Mouse (Mus musculus) MEL (cell line): ENCODE results near the gene Tex22. TPM values are rescaled to one million over a fixed set of nuclear protein-coding genes. Genes with fewer than 3 reads are reported as not detected.

Experiments
- DNase-seq: peaks from one replicate; pipeline ENCODE4 v3.0.0; 2011; ENCODE audit warnings: low read depth, low spot score
- H3K27ac ChIP-seq: 2 replicates; pipeline ENCODE4 v1.5.1; 2012; ENCODE audit warnings: low read depth, mild to moderate bottlenecking, control low read depth, low read length, moderate library complexity; ENCODE audit not compliant: control insufficient read depth
- H3K27me3 ChIP-seq, 2 experiments: fragments of 150-350 bp in 1 of 2; sonication (generic) in 1 of 2; 2 replicates each; pipeline ENCODE4 v1.6.1; 2012; ENCODE audit warnings: low read length in 2 of 2, mild to moderate bottlenecking in 2 of 2, improper control_type of control experiment in 1 of 2, moderate library complexity in 1 of 2; ENCODE audit not compliant: insufficient read depth in 2 of 2, control insufficient read depth in 1 of 2
- H3K36me3 ChIP-seq, 2 experiments: 2 replicates each; pipeline ENCODE4 v1.6.1; 2012 to 2014; ENCODE audit warnings: low read length in 2 of 2, improper control_type of control experiment in 1 of 2, inconsistent platforms in 1 of 2, mild to moderate bottlenecking in 1 of 2; ENCODE audit not compliant: insufficient read depth in 2 of 2, control insufficient read depth in 1 of 2
- H3K4me1 ChIP-seq, 2 experiments: fragments of 150-350 bp in 1 of 2; sonication (generic) in 1 of 2; 2 replicates each; pipeline ENCODE4 v1.6.1; 2012; ENCODE audit warnings: low read length in 2 of 2, improper control_type of control experiment in 1 of 2, mild to moderate bottlenecking in 1 of 2; ENCODE audit not compliant: insufficient read depth in 2 of 2, control insufficient read depth in 1 of 2
- H3K4me3 ChIP-seq, 2 experiments: fragments of 150-350 bp in 1 of 2; sonication (generic) in 1 of 2; 2 replicates each; pipeline ENCODE4 v1.5.1; 2012; ENCODE audit warnings: low read depth in 2 of 2, low read length in 2 of 2, mild to moderate bottlenecking in 2 of 2, moderate library complexity in 2 of 2, control low read depth in 1 of 2, improper control_type of control experiment in 1 of 2; ENCODE audit not compliant: control insufficient read depth in 1 of 2, insufficient read depth in 1 of 2
- H3K79me2 ChIP-seq: 2 replicates; pipeline ENCODE4 v1.6.1; 2012; ENCODE audit warnings: mild to moderate bottlenecking, low read length, moderate library complexity; ENCODE audit not compliant: control insufficient read depth, poor library complexity, insufficient read depth
- H3K9ac ChIP-seq: 2 replicates; pipeline ENCODE4 v1.6.1; 2012; ENCODE audit warnings: low read depth, mild to moderate bottlenecking, control low read depth, low read length, moderate library complexity; ENCODE audit not compliant: control insufficient read depth, poor library complexity, severe bottlenecking
- H3K9me3 ChIP-seq: fragments of 150-350 bp; sonication (generic); replicated peaks from 2 replicates; pipeline ENCODE4 v1.6.1; 2012; ENCODE audit warnings: mild to moderate bottlenecking, low read length, improper control_type of control experiment, moderate library complexity; ENCODE audit not compliant: insufficient read depth
- CHD1 ChIP-seq: IDR thresholded peaks from 2 replicates; pipeline ENCODE4 v1.6.1; 2012; ENCODE audit warnings: low read depth, mild to moderate bottlenecking, inconsistent platforms, low read length, improper control_type of control experiment
- CHD2 ChIP-seq: IDR thresholded peaks from 2 replicates; pipeline ENCODE4 v1.6.1; 2011; ENCODE audit warnings: low read length, improper control_type of control experiment
- CTCF ChIP-seq, 3 experiments: IDR thresholded peaks in 2 of 3; conservative IDR thresholded peaks in 1 of 3; 2 replicates each; pipeline ENCODE4 v1.5.1; 2011 to 2012; ENCODE audit warnings: low read length in 3 of 3, low read depth in 2 of 3, mild to moderate bottlenecking in 2 of 3, improper control_type of control experiment in 1 of 3, inconsistent platforms in 1 of 3, mixed read lengths in 1 of 3, moderate library complexity in 1 of 3; ENCODE audit not compliant: control insufficient read depth in 1 of 3, insufficient read depth in 1 of 3, poor library complexity in 1 of 3, severe bottlenecking in 1 of 3
- E2F4 ChIP-seq: IDR thresholded peaks from 2 replicates; pipeline ENCODE4 v1.6.1; 2011; ENCODE audit warnings: low read depth, low read length, improper control_type of control experiment, borderline replicate concordance
- ELF1 ChIP-seq: IDR thresholded peaks from 2 replicates; pipeline ENCODE4 v1.6.1; 2014; ENCODE audit warnings: low read depth, mild to moderate bottlenecking, inconsistent platforms, low read length, improper control_type of control experiment, moderate library complexity
- EP300 ChIP-seq, 2 experiments: IDR thresholded peaks; 2 replicates each; pipeline ENCODE4 v1.6.1; 2011; ENCODE audit warnings: improper control_type of control experiment in 2 of 2, low read length in 2 of 2, low read depth in 1 of 2, mild to moderate bottlenecking in 1 of 2
- ETS1 ChIP-seq: IDR thresholded peaks from 2 replicates; pipeline ENCODE4 v1.6.1; 2012; ENCODE audit warnings: low read depth, mild to moderate bottlenecking, inconsistent platforms, low read length, improper control_type of control experiment, moderate library complexity
- GATA1 ChIP-seq: IDR thresholded peaks from 2 replicates; pipeline ENCODE4 v1.6.1; 2011; ENCODE audit warnings: low read depth, low read length, improper control_type of control experiment
- JUND ChIP-seq: IDR thresholded peaks from 2 replicates; pipeline ENCODE4 v1.6.1; 2011; ENCODE audit warnings: low read depth, mild to moderate bottlenecking, improper control_type of control experiment, low read length
- KAT2A ChIP-seq: conservative IDR thresholded peaks from 2 replicates; pipeline ENCODE4 v1.6.1; 2012; ENCODE audit warnings: low read depth, low read length, improper control_type of control experiment, inconsistent platforms
- MAFK ChIP-seq: IDR thresholded peaks from 2 replicates; pipeline ENCODE4 v1.6.1; 2011; ENCODE audit warnings: low read depth, mild to moderate bottlenecking, low read length, improper control_type of control experiment, borderline replicate concordance
- MAX ChIP-seq: IDR thresholded peaks from 2 replicates; pipeline ENCODE4 v1.6.1; 2011; ENCODE audit warnings: low read length, improper control_type of control experiment
- MAZ ChIP-seq: IDR thresholded peaks from 2 replicates; pipeline ENCODE4 v1.6.1; 2012; ENCODE audit warnings: low read depth, mild to moderate bottlenecking, inconsistent platforms, low read length, improper control_type of control experiment
- MEF2A ChIP-seq: IDR thresholded peaks from 2 replicates; pipeline ENCODE4 v1.6.1; 2014; ENCODE audit warnings: low read depth, mild to moderate bottlenecking, inconsistent platforms, low read length, improper control_type of control experiment; ENCODE audit not compliant: poor library complexity, insufficient replicate concordance, severe bottlenecking; ENCODE audit errors: extremely low read depth
- MXI1 ChIP-seq: IDR thresholded peaks from 2 replicates; pipeline ENCODE4 v1.6.1; 2011; ENCODE audit warnings: mild to moderate bottlenecking, low read depth, low read length, improper control_type of control experiment
- MYB ChIP-seq: IDR thresholded peaks from 2 replicates; pipeline ENCODE4 v1.6.1; 2011; ENCODE audit warnings: mild to moderate bottlenecking, low read depth, low read length, improper control_type of control experiment
- MYC ChIP-seq: IDR thresholded peaks from 2 replicates; pipeline ENCODE4 v1.6.1; 2011; ENCODE audit warnings: low read depth, mild to moderate bottlenecking, low read length, improper control_type of control experiment, moderate library complexity
- NELFE ChIP-seq: IDR thresholded peaks from 2 replicates; pipeline ENCODE4 v1.6.1; 2011; ENCODE audit warnings: low read depth, low read length, improper control_type of control experiment
- POLR2A ChIP-seq, 2 experiments: IDR thresholded peaks; 2 replicates each; pipeline ENCODE4 v1.6.1; 2011 to 2012; ENCODE audit warnings: low read length in 2 of 2, mild to moderate bottlenecking in 2 of 2, control low read depth in 1 of 2, improper control_type of control experiment in 1 of 2, low read depth in 1 of 2, moderate library complexity in 1 of 2; ENCODE audit not compliant: control insufficient read depth in 1 of 2, insufficient read depth in 1 of 2, poor library complexity in 1 of 2
- POLR2AphosphoS5 ChIP-seq: IDR thresholded peaks from 2 replicates; pipeline ENCODE4 v1.6.1; 2012; ENCODE audit warnings: low read depth, borderline replicate concordance, mild to moderate bottlenecking, inconsistent platforms, low read length, moderate library complexity, mixed read lengths
- RCOR1 ChIP-seq: IDR thresholded peaks from 2 replicates; pipeline ENCODE4 v1.6.1; 2012; ENCODE audit warnings: low read depth, mild to moderate bottlenecking, inconsistent platforms, low read length, improper control_type of control experiment
- SIN3A ChIP-seq: IDR thresholded peaks from 2 replicates; pipeline ENCODE4 v1.6.1; 2012; ENCODE audit warnings: low read length, improper control_type of control experiment, inconsistent platforms
- TAL1 ChIP-seq: IDR thresholded peaks from 2 replicates; pipeline ENCODE4 v1.6.1; 2012; ENCODE audit warnings: mild to moderate bottlenecking, inconsistent platforms, low read length, moderate library complexity, mixed read lengths
- TBP ChIP-seq: IDR thresholded peaks from 2 replicates; pipeline ENCODE4 v1.8.0; 2011; ENCODE audit warnings: low read depth, low read length, improper control_type of control experiment
- USF1 ChIP-seq: IDR thresholded peaks from 2 replicates; pipeline ENCODE4 v1.6.1; 2014; ENCODE audit warnings: low read depth, mild to moderate bottlenecking, inconsistent platforms, low read length, improper control_type of control experiment, moderate library complexity
- USF2 ChIP-seq, 2 experiments: IDR thresholded peaks; 2 replicates each; pipeline ENCODE4 v1.6.1; 2011 to 2012; ENCODE audit warnings: improper control_type of control experiment in 2 of 2, low read length in 2 of 2, borderline replicate concordance in 1 of 2, inconsistent platforms in 1 of 2, low read depth in 1 of 2, mild to moderate bottlenecking in 1 of 2; ENCODE audit not compliant: insufficient read depth in 1 of 2
- ZC3H11A ChIP-seq: IDR thresholded peaks from 2 replicates; pipeline ENCODE4 v1.6.1; 2012; ENCODE audit warnings: low read depth, mild to moderate bottlenecking, inconsistent platforms, low read length, improper control_type of control experiment
- ZMIZ1 ChIP-seq: IDR thresholded peaks from 2 replicates; pipeline ENCODE4 v1.6.1; 2012; ENCODE audit warnings: low read depth, mild to moderate bottlenecking, inconsistent platforms, low read length, improper control_type of control experiment, moderate library complexity
- polyA plus RNA-seq, 2 experiments: library from polyadenylated mRNA; stranded (reverse) in 1 of 2; unstranded in 1 of 2; fragments of >175 nt in 1 of 2; fragments of >200 nt in 1 of 2; gene quantifications; 2 replicates each; pipeline versions ENCODE4 v1.2.1 to v1.2.4; 2012; ENCODE audit warnings: low replicate concordance in 2 of 2, low read depth in 1 of 2; ENCODE audit not compliant: insufficient read length in 2 of 2, insufficient read depth in 1 of 2, missing spikeins in 1 of 2
- total RNA-seq: library from RNA; depleted of rRNA; stranded (reverse); fragments of 300-350 nt; gene quantifications from 2 replicates; pipeline ENCODE4 v1.2.3, GENCODE M21; 2012

Gene Tex22
- total and polyA plus RNA-seq, 3 experiments = 0.43 to 0.65 TPM; not detected in 1

DNA sequence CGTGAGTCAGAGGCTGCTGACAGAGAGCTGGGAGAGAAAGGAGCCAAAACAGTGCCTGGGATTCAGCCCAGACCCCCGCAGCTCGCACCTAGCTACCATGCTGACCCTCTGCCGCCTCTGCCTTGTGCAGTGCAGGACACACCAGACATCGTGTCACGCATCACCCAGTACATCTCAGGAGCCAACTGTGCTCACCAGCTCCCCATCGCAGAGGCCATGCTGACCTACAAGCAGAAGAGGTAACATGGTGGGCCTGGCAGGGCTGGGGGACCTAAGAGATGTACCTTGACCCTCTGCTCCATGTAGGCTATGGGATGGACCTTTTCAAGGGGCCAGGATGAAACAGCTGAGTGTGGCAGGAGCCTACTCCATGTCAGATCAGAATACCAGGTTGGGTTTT, 10.6 kb upstream of the Tex22 start:
- no peaks in the 10 kb centered on the region for H3K4me1 ChIP-seq

DNA sequence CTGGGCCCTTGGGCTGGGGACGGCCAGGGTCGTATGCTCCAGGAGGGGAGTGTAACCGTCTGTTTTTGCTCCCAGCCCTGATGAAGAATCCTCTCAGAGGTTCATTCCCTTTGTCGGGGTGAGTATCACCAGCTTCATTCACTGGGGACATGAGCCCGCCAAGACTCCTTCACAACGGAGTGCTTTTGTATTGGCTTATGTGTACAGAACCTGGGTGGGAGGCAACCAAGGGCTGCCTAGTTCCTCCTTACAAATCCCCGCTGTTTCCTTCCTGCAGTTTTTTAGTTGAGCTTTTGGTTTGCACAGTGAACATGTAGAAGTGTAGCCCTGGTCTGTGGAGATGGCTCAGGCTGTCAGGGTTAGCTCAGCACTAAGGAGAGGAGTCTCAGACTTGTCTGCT, 6.3 kb upstream of the Tex22 start:
- Histone ChIP-seq H3K36me3 (peaks cover 0 to under 1% of the 10 kb centered on the region in 2 experiments; a peak in 1 of 4 replicates), H3K9me3 (no peaks in the 10 kb centered on the region), H3K79me2 (no peaks in the 10 kb centered on the region), H3K9ac (no peak overlapping the region), H3K27ac (no peak overlapping the region), H3K27me3 (no peaks in the 10 kb centered on the region), H3K4me1 (no peaks in the 10 kb centered on the region), H3K4me3 (no peak overlapping the region)
- TF ChIP-seq MXI1 = no peak
- no peak for TF ChIP-seq EP300 (IDR thresholded peaks at IDR 0.05; ENCODE audit: low read depth in 1 of 2, low read length in 2 of 2)
- no peak for TF ChIP-seq TBP
- no peak for TF ChIP-seq ZC3H11A
- TF ChIP-seq GATA1 = no peak
- no peak for TF ChIP-seq RCOR1
- TF ChIP-seq NELFE = no peak
- TF ChIP-seq POLR2AphosphoS5 = no peak
- no peak for TF ChIP-seq JUND
- TF ChIP-seq POLR2A (IDR thresholded peaks at IDR 0.05; ENCODE audit: control insufficient read depth in 1 of 2, insufficient read depth in 1 of 2, low read depth in 1 of 2, low read length in 2 of 2, poor library complexity in 1 of 2) = no peak
- TF ChIP-seq SIN3A = no peak
- TF ChIP-seq ETS1 = no peak
- TF ChIP-seq MAZ = no peak
- TF ChIP-seq MAX = no peak
- no peak for TF ChIP-seq ELF1
- no peak for TF ChIP-seq MAFK
- no peak for TF ChIP-seq CHD1
- no peak for TF ChIP-seq MYC
- no peak for TF ChIP-seq TAL1
- DNase-seq = no peak

More for the DNA sequence above, 10.6 kb upstream of the Tex22 start:
- no peak overlapping the region for H3K27ac ChIP-seq
- no peaks in the 10 kb centered on the region for H3K9me3 ChIP-seq
- peaks cover 0 to 5% of the 10 kb centered on the region in 2 experiments; a peak in 1 of 4 replicates for H3K36me3 ChIP-seq
- no peak for TF ChIP-seq USF1
- TF ChIP-seq USF2 (IDR thresholded peaks at IDR 0.05; ENCODE audit: borderline replicate concordance in 1 of 2, insufficient read depth in 1 of 2, low read depth in 1 of 2, low read length in 2 of 2) = no peak
- no peak for TF ChIP-seq TBP
- TF ChIP-seq POLR2A (IDR thresholded peaks at IDR 0.05; ENCODE audit: control insufficient read depth in 1 of 2, insufficient read depth in 1 of 2, low read depth in 1 of 2, low read length in 2 of 2, poor library complexity in 1 of 2) = no peak
- TF ChIP-seq JUND = no peak
- TF ChIP-seq SIN3A = no peak
- no peak for TF ChIP-seq TAL1
- TF ChIP-seq MAFK = no peak
- TF ChIP-seq MYB = no peak
- TF ChIP-seq ZMIZ1 = no peak
- TF ChIP-seq EP300 (IDR thresholded peaks at IDR 0.05; ENCODE audit: low read depth in 1 of 2, low read length in 2 of 2) = no peak
- TF ChIP-seq CHD2 = no peak
- TF ChIP-seq CTCF (IDR thresholded peaks at IDR 0.05 in 2 of 3, conservative IDR thresholded peaks at IDR 0.05 in 1 of 3; ENCODE audit: control insufficient read depth in 1 of 3, insufficient read depth in 1 of 3, low read depth in 2 of 3, low read length in 3 of 3, poor library complexity in 1 of 3, severe bottlenecking in 1 of 3) = no peak
- TF ChIP-seq MAX = no peak
- no peak for TF ChIP-seq MEF2A
- TF ChIP-seq E2F4 = no peak
- no peak for TF ChIP-seq KAT2A
- TF ChIP-seq ELF1 = no peak
- TF ChIP-seq, all 39 proteins: peak for 0
- Histone ChIP-seq H3K79me2 (no peaks in the 10 kb centered on the region), H3K9ac (no peak overlapping the region), H3K27me3 (no peaks in the 10 kb centered on the region), H3K4me3 (no peak overlapping the region)
- DNase-seq = no peak
